Mouse (Mus musculus) erythroblast, embryonic 14.5 days (primary cell): ENCODE data around the gene Tfb1m.

ENCODE experiments used
- GATA1 ChIP-seq: IDR thresholded peaks from 2 replicates; pipeline ENCODE4 v1.6.1; 2012; ENCODE audit warnings: low read length, inconsistent platforms, mixed read lengths
- TAL1 ChIP-seq: IDR thresholded peaks from 3 replicates; pipeline ENCODE4 v1.6.1; 2012; ENCODE audit warnings: low read length, inconsistent platforms, mixed read lengths

- no peak for TF ChIP-seq TAL1
- TF ChIP-seq GATA1 = no peak
Observed at GRCm38 (mm10) chr17:3505711-3506110, 51.9 kb downstream of the Tfb1m start.
